Mouse (Mus musculus) bone marrow macrophage, adult 2 months (primary cell): ENCODE measurements around the gene Cars2.

Experiments
- CTCF ChIP-seq: IDR thresholded peaks from 2 replicates; pipeline ENCODE4 v1.5.1; 2012; ENCODE audit warnings: low read depth, mild to moderate bottlenecking, low read length, moderate library complexity
- POLR2A ChIP-seq: IDR thresholded peaks from 2 replicates; pipeline ENCODE4 v1.6.1; 2012; ENCODE audit warnings: mild to moderate bottlenecking, low read depth, low read length, borderline replicate concordance

DNA sequence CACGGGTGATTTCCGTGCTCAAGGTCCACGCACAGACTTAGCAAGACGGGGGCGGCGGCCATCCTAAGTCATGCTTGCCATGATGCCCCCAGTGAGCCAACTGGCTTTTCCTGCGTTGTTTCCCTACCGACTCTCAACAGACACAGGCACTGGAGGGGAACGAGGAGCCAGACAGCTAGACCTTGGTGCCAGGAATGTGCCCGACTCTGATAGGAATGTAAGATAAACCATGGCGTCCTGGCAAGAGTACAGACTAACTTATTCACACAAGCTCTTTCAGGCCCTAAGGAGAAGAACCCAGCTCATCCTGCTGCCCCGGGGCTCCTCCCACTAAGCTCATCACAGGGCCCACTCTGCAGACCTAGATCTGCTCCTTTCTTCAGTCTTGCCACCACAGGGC lies 8.6 kb downstream of the Cars2 start:
- TF ChIP-seq CTCF, result no peak
- TF ChIP-seq POLR2A, result no peak
